Comparison of ENCODE assay signal across 11 mouse cellular contexts in genomic region chr12:72835518-72836015, GRCm38 (mm10).
DNase-seq lines count a peak whose midpoint lies in the region; ATAC-seq and TF ChIP-seq lines count a peak whose summit lies in the region.
"Had no signal": no experiment of that assay in that cellular context is flagged by ENCODE, and none has a peak within 500 bp of the region (broad histone marks: within the 10 kb centered on the region; RNA-seq: fewer than 3 reads in every experiment).

No protein-coding gene starts in this region.

- no peak for TF ChIP-seq POLR2A in bone marrow macrophage, adult 2 months (IDR thresholded peaks at IDR 0.05; ENCODE audit: borderline replicate concordance, low read depth, low read length)

- TF ChIP-seq CTCF in midbrain, postnatal 0 days (IDR thresholded peaks at IDR 0.05) = peak; percentile 36; the same call in 1 of the 2 replicates
- TF ChIP-seq CTCF in bone marrow macrophage, adult 2 months (IDR thresholded peaks at IDR 0.05; ENCODE audit: low read depth, low read length) = peak; percentile 27; the same call in 1 of the 2 replicates

- peak; percentile 45 for DNase-seq in heart, adult 11 months
- DNase-seq in heart, postnatal 25 days (ENCODE audit: low spot score) = no peak
- no peak for DNase-seq in midbrain, postnatal 0 days (ENCODE audit: low spot score)
- DNase-seq in midbrain, embryonic 14.5 days = no peak
- DNase-seq in thymus, postnatal 4 days = peak; percentile 43
- DNase-seq in urinary bladder, postnatal 36 days (ENCODE audit: low spot score in 2 of 2) = no peak
- DNase-seq in spleen, postnatal 14 days (ENCODE audit: low spot score in 2 of 2) = no peak
- DNase-seq: gastrocnemius, postnatal 10 days; heart, postnatal 14 days; right cerebral cortex, postnatal 25 days had no signal

- no peaks in the 10 kb centered on the region for H3K36me3 ChIP-seq in midbrain, postnatal 0 days (ENCODE audit: insufficient read depth, low read length)
- H3K36me3 ChIP-seq in midbrain, embryonic 14.5 days (ENCODE audit: control insufficient read depth, insufficient read depth, low read length) = no peaks in the 10 kb centered on the region

- no peak overlapping the region for H3K4me2 ChIP-seq in midbrain, postnatal 0 days (ENCODE audit: low read depth, low read length, poor library complexity, severe bottlenecking)
- H3K4me2 ChIP-seq in midbrain, embryonic 14.5 days (ENCODE audit: low read length) = no peak overlapping the region

- no peak overlapping the region for H3K9ac ChIP-seq in midbrain, postnatal 0 days (replicated peaks; ENCODE audit: low read length, poor library complexity, severe bottlenecking)
- H3K9ac ChIP-seq in midbrain, embryonic 14.5 days (replicated peaks; ENCODE audit: low read length) = no peak overlapping the region

- H3K9me3 ChIP-seq in midbrain, postnatal 0 days (ENCODE audit: low read length) = no peaks in the 10 kb centered on the region
- H3K9me3 ChIP-seq in midbrain, embryonic 14.5 days (ENCODE audit: control insufficient read depth, low read length) = no peaks in the 10 kb centered on the region

- 81% methylated on average over 8 of the region's 8 CpGs for WGBS in midbrain, postnatal 0 days
- WGBS in midbrain, embryonic 14.5 days = 89% methylated on average over 8 of the region's 8 CpGs

- H3K27me3 ChIP-seq in midbrain, postnatal 0 days (ENCODE audit: insufficient read depth, low read length) = peaks cover 3% of the 10 kb centered on the region; the same call in 1 of the 2 replicates
- peaks cover 33% of the 10 kb centered on the region for H3K27me3 ChIP-seq in midbrain, embryonic 14.5 days (ENCODE audit: control insufficient read depth, insufficient read depth, low read length)

- no peak overlapping the region for H3K4me3 ChIP-seq in midbrain, postnatal 0 days (ENCODE audit: low read depth, low read length)
- H3K4me3 ChIP-seq in midbrain, embryonic 14.5 days (replicated peaks; ENCODE audit: low read depth, low read length) = no peak overlapping the region
- H3K4me3 ChIP-seq in bone marrow macrophage, adult 2 months (ENCODE audit: insufficient read depth, low read length) = no peak overlapping the region

- ATAC-seq in midbrain, postnatal 0 days (ENCODE audit: low FRiP score) = no peak
- no peak for ATAC-seq in midbrain, embryonic 14.5 days (ENCODE audit: low FRiP score, low TSS enrichment)

- no peak overlapping the region for H3K27ac ChIP-seq in midbrain, postnatal 0 days (ENCODE audit: low read depth, low read length)
- no peak overlapping the region for H3K27ac ChIP-seq in midbrain, embryonic 14.5 days (replicated peaks; ENCODE audit: low read depth, low read length)
- H3K27ac ChIP-seq in bone marrow macrophage, adult 2 months (ENCODE audit: insufficient read depth, low read depth, low read length) = no peak overlapping the region

- intact Hi-C loops in heart, postnatal 25 days (cut with DNase I) = no loop called here

- no peaks in the 10 kb centered on the region; the same call in 1 of the 2 replicates for H3K4me1 ChIP-seq in midbrain, postnatal 0 days (ENCODE audit: insufficient read depth, low read length)
- H3K4me1 ChIP-seq in midbrain, embryonic 14.5 days (ENCODE audit: control insufficient read depth, insufficient read depth, low read length) = 0 out of 2 replicates have a peak, but pooled peaks cover 11% of the 10 kb centered on the region
- peaks cover 4% of the 10 kb centered on the region; the same call in 1 of the 2 replicates for H3K4me1 ChIP-seq in bone marrow macrophage, adult 2 months (ENCODE audit: control insufficient read depth, insufficient read depth, low read length)

Comparison
In these comparisons a context has a peak if more than half of its experiments do, and no peak if none do; other contexts are left out.
1. DNase-seq: peak in heart, adult 11 months (single experiment) and thymus, postnatal 4 days (single experiment); none in heart, postnatal 25 days (single experiment), midbrain, postnatal 0 days (single experiment), midbrain, embryonic 14.5 days (single experiment), urinary bladder, postnatal 36 days (0 of 2) and spleen, postnatal 14 days (0 of 2).